Mouse (Mus musculus) layer of hippocampus, adult 18-20 months (tissue): ENCODE results near the gene Abtb2. TPM values are rescaled to one million over a fixed set of nuclear protein-coding genes. Genes with fewer than 3 reads are reported as not detected.

ENCODE experiments used
- DNase-seq, 2 experiments: peaks; one replicate each; pipeline ENCODE4 v3.0.0; 2022; ENCODE audit warnings: low spot score in 2 of 2
- total RNA-seq, 2 experiments: library from RNA; stranded (reverse); gene quantifications; 2 replicates each; pipeline ENCODE4 v1.2.3; 2021

The Abtb2 gene
- total RNA-seq, 2 experiments from 2014 or later = 7.8 to 8.0 TPM

GRCm38 (mm10) chr2:103719292-103719646, 153.2 kb downstream of the Abtb2 start:
- DNase-seq = no peak

DNA sequence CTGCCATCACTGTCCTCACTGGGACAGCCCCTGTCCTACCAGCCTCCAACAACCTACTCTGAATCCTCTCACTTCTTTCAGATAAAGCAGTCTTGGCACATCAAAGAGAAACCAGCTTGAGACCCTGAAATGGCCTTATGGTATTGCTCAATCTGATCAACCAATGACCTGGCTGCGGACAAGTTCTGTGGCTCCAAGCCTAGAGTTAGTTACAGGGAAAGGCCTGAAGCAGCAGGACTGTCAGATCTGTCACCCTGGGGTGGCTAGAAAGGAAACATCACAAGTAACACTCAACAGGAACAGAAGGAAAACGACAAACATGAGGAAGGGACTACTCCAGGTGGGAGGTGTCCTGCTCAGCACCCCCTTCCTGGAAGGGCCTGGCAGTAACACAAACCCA, 158.4 kb downstream of the Abtb2 start:
- DNase-seq = no peak

GRCm38 (mm10) chr2:103728027-103728540, 162.0 kb downstream of the Abtb2 start:
- DNase-seq = no peak

DNA sequence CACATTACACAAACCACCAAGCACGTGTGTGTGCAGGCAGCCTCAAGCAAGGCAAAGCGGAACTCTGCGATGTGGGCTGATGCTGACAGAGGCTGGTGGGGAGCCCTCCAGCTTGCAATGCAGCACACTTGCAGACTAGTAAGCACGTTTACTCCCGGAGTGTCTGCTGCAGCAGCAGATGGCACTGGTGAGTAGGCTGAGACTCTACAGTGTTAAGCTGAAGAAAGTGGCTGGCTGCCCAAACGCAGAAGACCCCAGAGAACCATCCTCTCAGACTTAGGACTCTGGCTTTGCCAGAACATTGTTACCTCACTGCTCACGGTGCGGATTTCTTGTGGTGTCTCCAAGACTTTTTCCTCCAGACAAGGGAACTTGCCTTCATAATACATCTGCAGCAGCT, 164.9 kb downstream of the Abtb2 start:
- peak; percentile 48 to 74 for DNase-seq

GRCm38 (mm10) chr2:103731423-103731822, 165.3 kb downstream of the Abtb2 start:
- peak in 1 of 2 experiments; percentile 15 for DNase-seq

GRCm38 (mm10) chr2:103742821-103743220, 176.7 kb downstream of the Abtb2 start:
- no peak for DNase-seq

DNA sequence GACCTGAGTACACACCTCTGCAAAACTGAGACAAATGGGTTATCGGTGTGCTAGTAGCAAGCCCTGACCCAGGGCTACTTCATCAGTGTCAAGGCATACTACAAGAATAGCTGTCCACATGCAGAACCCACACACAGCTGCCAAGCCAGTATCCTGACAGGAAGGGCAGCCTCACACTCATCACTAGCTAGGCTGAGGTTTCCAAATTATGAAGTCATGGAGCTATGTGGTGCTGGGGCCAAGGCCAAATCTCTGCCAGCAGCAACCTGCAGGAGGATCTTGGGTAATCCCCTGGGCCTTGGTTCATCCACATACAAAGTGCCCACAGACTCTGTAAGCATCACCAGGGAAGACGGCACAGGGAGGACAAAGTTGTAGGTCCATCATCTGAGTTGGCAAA, 177.4 kb downstream of the Abtb2 start:
- no peak for DNase-seq

DNA sequence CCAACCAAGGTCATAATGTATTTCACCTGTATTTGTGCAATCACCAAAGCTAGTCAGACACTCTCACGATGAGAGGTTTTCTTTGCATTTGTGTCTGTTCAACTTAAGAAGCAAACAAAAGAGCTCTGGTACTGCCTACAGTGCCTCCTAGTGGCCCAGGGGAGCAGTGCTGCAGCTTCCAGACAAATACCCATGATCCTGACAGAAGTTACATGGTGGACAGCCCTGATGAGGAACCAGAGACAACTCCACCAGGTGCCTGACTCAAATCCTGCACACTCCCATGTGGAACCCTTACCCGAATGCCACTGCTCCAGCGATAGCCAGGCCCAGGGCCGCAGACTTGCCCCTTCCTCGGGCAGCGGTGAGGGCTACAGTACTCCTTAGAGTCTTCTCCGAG, 177.9 kb downstream of the Abtb2 start:
- peak in 1 of 2 experiments; percentile 70 for DNase-seq

DNA sequence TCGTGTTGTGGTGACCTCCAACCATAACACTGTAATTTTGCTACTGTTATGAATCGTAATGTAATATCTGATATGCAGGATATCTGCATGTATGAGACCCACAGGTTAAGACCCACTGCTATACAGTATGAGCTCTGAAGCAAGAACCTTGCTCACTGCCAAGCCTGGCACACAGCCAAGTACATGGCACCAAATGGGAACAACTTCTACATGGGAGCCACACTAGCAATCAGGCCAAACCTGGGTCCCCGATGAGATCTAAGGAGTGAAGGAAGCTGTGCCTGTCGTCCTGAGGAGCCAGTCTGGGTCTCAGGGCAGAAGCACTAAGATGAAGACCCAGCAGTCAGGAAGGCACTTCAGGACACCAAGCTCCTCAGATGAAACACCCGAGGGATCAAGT, 179.4 kb downstream of the Abtb2 start:
- peak in 1 of 2 experiments; percentile 28 for DNase-seq

GRCm38 (mm10) chr2:103746096-103746495, 180.0 kb downstream of the Abtb2 start:
- peak in 1 of 2 experiments; percentile 35 for DNase-seq

- no peak for DNase-seq
Observed at GRCm38 (mm10) chr2:103746761-103747160, 180.7 kb downstream of the Abtb2 start.

- DNase-seq = no peak
Observed at GRCm38 (mm10) chr2:103747891-103748290, 181.8 kb downstream of the Abtb2 start.

GRCm38 (mm10) chr2:103749091-103749490, 183.0 kb downstream of the Abtb2 start:
- no peak for DNase-seq

- DNase-seq = no peak
Observed at GRCm38 (mm10) chr2:103751771-103752170, 185.7 kb downstream of the Abtb2 start.

- DNase-seq = no peak
Observed at GRCm38 (mm10) chr2:103754614-103755013, 188.5 kb downstream of the Abtb2 start.

- no peak for DNase-seq
Observed at GRCm38 (mm10) chr2:103755458-103756085, 189.5 kb downstream of the Abtb2 start.

DNA sequence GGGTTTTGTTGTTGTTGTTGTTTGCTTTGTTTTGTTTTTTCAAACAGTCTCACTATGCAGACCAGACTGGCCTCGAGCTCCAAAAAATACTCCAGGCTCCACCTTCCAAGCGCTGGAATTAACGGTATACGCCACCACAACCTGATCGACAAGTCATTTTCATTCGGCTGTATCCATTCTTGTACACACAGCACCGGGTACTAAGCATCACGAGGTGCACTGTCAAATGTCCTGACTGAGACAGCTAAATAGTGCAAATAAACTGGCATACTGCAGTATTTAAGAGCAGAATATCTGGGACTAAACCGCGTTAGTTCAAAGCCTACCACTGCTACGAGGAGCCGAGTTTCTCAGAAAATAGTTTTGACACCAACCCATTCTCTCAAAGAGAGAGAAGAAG, 194.3 kb downstream of the Abtb2 start:
- no peak for DNase-seq

DNA sequence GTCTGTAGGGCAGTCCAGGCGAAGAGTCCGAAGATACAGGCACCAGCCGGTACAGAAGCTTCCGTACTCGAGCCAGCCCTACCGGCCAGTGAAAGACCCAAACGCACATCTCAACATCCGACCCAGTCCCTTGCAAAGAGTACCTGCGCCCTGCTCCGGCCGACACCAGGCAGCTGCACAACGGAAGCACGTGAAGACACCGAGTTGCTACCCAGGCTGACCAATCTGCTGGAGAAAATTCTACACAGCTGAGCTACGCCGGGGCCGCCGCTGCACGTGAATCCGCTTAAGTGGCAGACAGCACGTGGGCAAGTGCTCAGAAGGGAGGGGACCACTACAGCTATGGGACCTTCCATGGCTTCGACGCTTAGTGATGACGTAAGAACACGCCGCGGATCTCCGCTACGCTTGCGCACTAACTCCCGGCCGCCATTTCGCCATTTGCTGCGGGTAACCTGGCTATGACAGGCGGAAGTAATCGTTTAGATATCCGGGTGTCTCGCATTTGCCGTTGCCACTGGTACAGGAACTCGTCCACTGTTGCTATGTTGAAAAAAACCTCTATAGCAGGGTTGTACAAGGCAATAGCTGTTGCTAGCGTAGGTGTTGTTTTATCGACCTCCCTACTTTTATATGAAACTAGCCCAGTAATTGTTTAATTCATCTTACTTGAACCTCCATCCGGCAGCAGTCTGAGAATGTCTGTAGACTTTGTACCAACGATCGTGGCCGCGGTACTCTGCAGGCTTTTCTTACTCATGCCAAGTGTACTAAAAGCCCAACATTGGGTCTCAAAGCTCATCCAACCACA, 195.0 kb downstream of the Abtb2 start, which contains the start of gene Nat10:
TSS of gene Nat10 (minus strand) at position 365 of the 811 bp plus-strand sequence.
- peak; percentile 99 to 100 for DNase-seq

DNA sequence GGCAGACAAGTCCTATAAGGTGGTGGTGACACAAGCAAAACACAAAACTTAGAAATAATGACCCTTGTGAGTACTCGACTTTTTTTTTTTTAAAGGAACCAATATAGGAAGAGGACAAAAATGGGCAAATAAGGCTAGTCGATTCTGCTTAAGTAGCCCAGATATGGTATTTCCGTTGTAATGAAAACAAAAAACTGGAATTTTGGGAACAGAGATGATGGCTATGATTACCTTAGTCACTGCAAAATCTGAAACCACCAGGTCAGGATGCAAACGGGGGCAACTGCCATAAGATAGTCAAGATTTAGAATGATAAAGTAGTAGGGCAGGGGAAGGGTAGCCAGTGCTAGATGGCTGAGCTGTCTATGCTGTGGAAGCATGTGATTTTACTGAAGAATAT, 195.9 kb downstream of the Abtb2 start:
- DNase-seq = no peak

- DNase-seq = no peak
Observed at GRCm38 (mm10) chr2:103762492-103762891, 196.4 kb downstream of the Abtb2 start.
